Mouse (Mus musculus): ENCODE results near the gene 3110021N24Rik. TPM values are rescaled to one million over a fixed set of nuclear protein-coding genes. Genes with fewer than 3 reads are reported as not detected.

Gene 3110021N24Rik
- polyA plus RNA-seq, 2 experiments = 0.26 to 1.5 TPM

- DNase-seq (ENCODE audit: low spot score) (no peak), ATAC-seq (ENCODE audit: low FRiP score, low read depth) (no peak)
- Histone ChIP-seq H3K36me3 (ENCODE audit: control insufficient read depth, insufficient read depth, low read length) (no peaks in the 10 kb centered on the region), H3K27ac (replicated peaks; ENCODE audit: low read depth, low read length) (no peak overlapping the region), H3K4me3 (replicated peaks; ENCODE audit: low read length) (no peak overlapping the region), H3K4me1 (ENCODE audit: control insufficient read depth, insufficient read depth, low read length) (no peaks in the 10 kb centered on the region), H3K4me2 (replicated peaks; ENCODE audit: low read depth, low read length, severe bottlenecking) (no peak overlapping the region), H3K27me3 (ENCODE audit: control insufficient read depth, insufficient read depth, low read length) (no peaks in the 10 kb centered on the region), H3K9me3 (ENCODE audit: control insufficient read depth, low read length) (no peaks in the 10 kb centered on the region), H3K9ac (ENCODE audit: low read depth, low read length, severe bottlenecking) (no peak overlapping the region)
- 86% methylated on average over 3 of the region's 3 CpGs for WGBS
- no peak for TF ChIP-seq POLR2A (IDR thresholded peaks at IDR 0.05; ENCODE audit: borderline replicate concordance, extremely low read depth, insufficient read depth, insufficient read length)
These were observed 26.9 kb downstream of the 3110021N24Rik start for GRCm38 (mm10) chr4:108746160-108746873.

- DNase-seq (ENCODE audit: low spot score) (no peak), ATAC-seq (ENCODE audit: low FRiP score, low read depth) (no peak)
- Histone ChIP-seq H3K27ac (replicated peaks; ENCODE audit: low read depth, low read length) (no peak overlapping the region), H3K4me1 (ENCODE audit: control insufficient read depth, insufficient read depth, low read length) (no peaks in the 10 kb centered on the region), H3K9ac (ENCODE audit: low read depth, low read length, severe bottlenecking) (no peak overlapping the region), H3K36me3 (ENCODE audit: control insufficient read depth, insufficient read depth, low read length) (no peaks in the 10 kb centered on the region), H3K4me2 (replicated peaks; ENCODE audit: low read depth, low read length, severe bottlenecking) (no peak overlapping the region), H3K4me3 (replicated peaks; ENCODE audit: low read length) (no peak overlapping the region), H3K9me3 (ENCODE audit: control insufficient read depth, low read length) (no peaks in the 10 kb centered on the region), H3K27me3 (ENCODE audit: control insufficient read depth, insufficient read depth, low read length) (no peaks in the 10 kb centered on the region)
- 95% methylated on average over 3 of the region's 3 CpGs for WGBS
- no peak for TF ChIP-seq POLR2A (IDR thresholded peaks at IDR 0.05; ENCODE audit: borderline replicate concordance, extremely low read depth, insufficient read depth, insufficient read length)
These were observed 40.1 kb downstream of the 3110021N24Rik start for GRCm38 (mm10) chr4:108759583-108759982.

GRCm38 (mm10) chr4:108768527-108768926 lies 49.1 kb downstream of the 3110021N24Rik start:
- Histone ChIP-seq H3K9me3 (ENCODE audit: control insufficient read depth, low read length) (no peaks in the 10 kb centered on the region), H3K4me1 (ENCODE audit: control insufficient read depth, insufficient read depth, low read length) (0 out of 2 replicates have a peak, but pooled peaks cover 2% of the 10 kb centered on the region), H3K9ac (ENCODE audit: low read depth, low read length, severe bottlenecking) (no peak overlapping the region), H3K27me3 (ENCODE audit: control insufficient read depth, insufficient read depth, low read length) (no peaks in the 10 kb centered on the region), H3K36me3 (ENCODE audit: control insufficient read depth, insufficient read depth, low read length) (no peaks in the 10 kb centered on the region), H3K4me2 (replicated peaks; ENCODE audit: low read depth, low read length, severe bottlenecking) (no peak overlapping the region), H3K4me3 (replicated peaks; ENCODE audit: low read length) (no peak overlapping the region), H3K27ac (replicated peaks; ENCODE audit: low read depth, low read length) (no peak overlapping the region)
- DNase-seq (ENCODE audit: low spot score) = no peak
- no peak for ATAC-seq (ENCODE audit: low FRiP score, low read depth)
- TF ChIP-seq POLR2A (IDR thresholded peaks at IDR 0.05; ENCODE audit: borderline replicate concordance, extremely low read depth, insufficient read depth, insufficient read length) = no peak

- peak overlapping the region; percentile 99 for H3K9ac ChIP-seq (ENCODE audit: low read depth, low read length, severe bottlenecking)
- H3K4me1 ChIP-seq (ENCODE audit: control insufficient read depth, insufficient read depth, low read length) = 0 out of 2 replicates have a peak, but pooled peaks cover 3% of the 10 kb centered on the region
- H3K36me3 ChIP-seq (ENCODE audit: control insufficient read depth, insufficient read depth, low read length) = no peaks in the 10 kb centered on the region
- ATAC-seq (ENCODE audit: low FRiP score, low read depth) = no peak; the same call in 1 of the 2 replicates
- peak overlapping the region; percentile 98 for H3K27ac ChIP-seq (replicated peaks; ENCODE audit: low read depth, low read length)
- WGBS = under 1% methylated on average over 7 of the region's 7 CpGs
- DNase-seq (ENCODE audit: low spot score) = peak; percentile 27
- H3K4me2 ChIP-seq (replicated peaks; ENCODE audit: low read depth, low read length, severe bottlenecking) = peak overlapping the region; percentile 54
- TF ChIP-seq POLR2A (IDR thresholded peaks at IDR 0.05; ENCODE audit: borderline replicate concordance, extremely low read depth, insufficient read depth, insufficient read length) = 0 out of 2 replicates have a peak, but pooled peaks have one; percentile 25
- H3K9me3 ChIP-seq (ENCODE audit: control insufficient read depth, low read length) = no peaks in the 10 kb centered on the region
- no peaks in the 10 kb centered on the region for H3K27me3 ChIP-seq (ENCODE audit: control insufficient read depth, insufficient read depth, low read length)
- H3K4me3 ChIP-seq (replicated peaks; ENCODE audit: low read length) = peak overlapping the region; percentile 80
These were observed 60.3 kb downstream of the 3110021N24Rik start for GRCm38 (mm10) chr4:108779763-108780056.

GRCm38 (mm10) chr4:108780057-108780863 lies 60.8 kb downstream of the 3110021N24Rik start, which contains the start of gene Zfyve9:
TSS of gene Zfyve9 (minus strand) at chr4:108780798.
- Histone ChIP-seq H3K9me3 (ENCODE audit: control insufficient read depth, low read length) (no peaks in the 10 kb centered on the region), H3K36me3 (ENCODE audit: control insufficient read depth, insufficient read depth, low read length) (no peaks in the 10 kb centered on the region), H3K27me3 (ENCODE audit: control insufficient read depth, insufficient read depth, low read length) (no peaks in the 10 kb centered on the region), H3K9ac (ENCODE audit: low read depth, low read length, severe bottlenecking) (peak within 1 kb of the TSS; percentile 99), H3K27ac (replicated peaks; ENCODE audit: low read depth, low read length) (peak within 1 kb of the TSS; percentile 98), H3K4me2 (replicated peaks; ENCODE audit: low read depth, low read length, severe bottlenecking) (peak within 1 kb of the TSS; percentile 54), H3K4me1 (ENCODE audit: control insufficient read depth, insufficient read depth, low read length) (0 out of 2 replicates have a peak, but pooled peaks cover 3% of the 10 kb centered on the region), H3K4me3 (replicated peaks; ENCODE audit: low read length) (peak within 1 kb of the TSS; percentile 80)
- 0% methylated on average over 41 of the region's 111 CpGs for WGBS
- DNase-seq (ENCODE audit: low spot score) = peak; percentile 64
- TF ChIP-seq POLR2A (IDR thresholded peaks at IDR 0.05; ENCODE audit: borderline replicate concordance, extremely low read depth, insufficient read depth, insufficient read length) = 0 out of 2 replicates have a peak, but pooled peaks have one; percentile 32
- ATAC-seq (ENCODE audit: low FRiP score, low read depth) = peak; percentile 90
